Mouse (Mus musculus): ENCODE results near the gene Cylc2. TPM values are rescaled to one million over a fixed set of nuclear protein-coding genes. Genes with fewer than 3 reads are reported as not detected.

The Cylc2 gene
- total RNA-seq (2022): not detected

DNA sequence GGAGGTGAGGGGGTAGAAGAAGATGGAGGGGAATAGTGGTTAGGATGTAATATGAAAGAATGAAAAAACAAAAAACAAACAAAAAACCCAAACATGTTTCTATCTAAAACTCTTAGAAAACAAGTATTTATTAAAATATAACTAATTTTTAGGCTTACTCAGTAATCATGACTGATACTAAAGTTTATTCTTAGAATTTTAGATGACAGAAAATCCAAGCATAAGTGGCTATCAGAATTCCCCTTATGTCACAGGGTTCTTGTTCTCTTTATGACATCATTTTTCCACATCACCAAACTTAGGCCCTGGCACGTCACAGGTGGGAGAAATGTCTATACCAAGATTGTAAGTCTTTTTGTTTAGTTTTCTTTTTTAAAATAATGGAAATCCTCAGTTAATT lies at the start of gene Cylc2:
TSS of gene Cylc2 (plus strand) at position 301 of the 400 bp plus-strand sequence.
- DNase-seq: no peak
